Mouse (Mus musculus) limb, embryonic 15.5 days (tissue): ENCODE measurements around the gene Ubtf. TPM values are rescaled to one million over a fixed set of nuclear protein-coding genes. Genes with fewer than 3 reads are reported as not detected.
A peak's percentile ranks its signal among the peaks of the same experiment; 100 is the strongest.

Experiments
- ATAC-seq: fragments of 200-750 bp; cut with Nextera tagmentation; 2 replicates; pipeline ENCODE4 v1.8.0; 2017; ENCODE audit warnings: low read depth, moderate TSS enrichment; ENCODE audit not compliant: insufficient number of reproducible peaks, low FRiP score, low TSS enrichment
- H3K27ac ChIP-seq: fragments of 300-500 bp; sonication (generic); 2 replicates; pipeline ENCODE4 v1.5.1; 2015; ENCODE audit warnings: moderate library complexity, mild to moderate bottlenecking, inconsistent platforms
- H3K27me3 ChIP-seq: fragments of 300-500 bp; sonication (generic); 2 replicates; pipeline ENCODE4 v1.6.1; 2015; ENCODE audit warnings: inconsistent platforms
- H3K36me3 ChIP-seq: fragments of 300-500 bp; sonication (generic); 2 replicates; pipeline ENCODE4 v1.6.1; 2015; ENCODE audit warnings: inconsistent platforms
- H3K4me1 ChIP-seq: fragments of 300-500 bp; sonication (generic); 2 replicates; pipeline ENCODE4 v1.6.1; 2015; ENCODE audit warnings: inconsistent platforms
- H3K4me2 ChIP-seq: fragments of 300-500 bp; sonication (generic); 2 replicates; pipeline ENCODE4 v1.6.1; 2015; ENCODE audit warnings: mild to moderate bottlenecking, inconsistent platforms
- H3K4me3 ChIP-seq: fragments of 300-500 bp; sonication (generic); 2 replicates; pipeline ENCODE4 v1.5.1; 2015; ENCODE audit warnings: mild to moderate bottlenecking, inconsistent platforms
- H3K9ac ChIP-seq: fragments of 300-500 bp; sonication (generic); 2 replicates; pipeline ENCODE4 v1.6.1; 2015; ENCODE audit warnings: inconsistent platforms
- H3K9me3 ChIP-seq: fragments of 300-500 bp; sonication (generic); 2 replicates; pipeline ENCODE4 v1.6.1; 2016; ENCODE audit warnings: inconsistent platforms
- WGBS: fragments of 180-500 bp; shearing (Covaris S2); methylation state at CpG from one replicate; pipeline ENCODE4 v1.1.7; 2015; 5-methylcytosine and 5-hydroxymethylcytosine counted together
- polyA plus RNA-seq: library from polyadenylated mRNA; unstranded; fragments of >200 nt; fragmentation: Nextera tagmentation; extraction: Ambion mirVana; gene quantifications from 2 replicates; pipeline ENCODE4 v1.2.1, GENCODE M21; 2015

Ubtf gene
- polyA plus RNA-seq, 1 experiment from 2014 or later, result 85.7 TPM

DNA sequence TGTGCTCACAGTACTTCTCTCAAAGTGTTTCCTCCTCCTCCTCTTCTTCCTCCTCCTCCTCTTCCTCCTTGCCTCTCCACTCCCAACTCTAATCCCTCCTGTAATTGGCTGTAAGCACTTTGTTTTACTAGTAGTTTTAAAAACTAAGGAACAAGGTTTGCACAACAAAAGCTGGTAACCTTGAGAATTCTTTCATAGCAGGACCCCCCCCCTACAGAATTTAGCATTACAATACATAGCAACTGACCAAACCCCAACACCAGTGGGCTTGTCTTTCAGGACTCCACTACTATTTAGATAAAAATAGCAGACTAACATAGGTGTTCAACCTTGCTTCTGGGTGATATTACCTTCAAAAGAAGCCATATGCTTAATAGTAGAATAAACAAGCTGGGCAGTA, 10.0 kb upstream of the Ubtf start:
- H3K27ac ChIP-seq, result no peak overlapping the region
- no peaks in the 10 kb centered on the region for H3K36me3 ChIP-seq
- no peaks in the 10 kb centered on the region for H3K9me3 ChIP-seq
- no peaks in the 10 kb centered on the region for H3K27me3 ChIP-seq
- H3K4me3 ChIP-seq, result no peak overlapping the region
- no peaks in the 10 kb centered on the region for H3K4me1 ChIP-seq
- H3K9ac ChIP-seq, result no peak overlapping the region
- no peak overlapping the region for H3K4me2 ChIP-seq
- ATAC-seq, result no peak

DNA sequence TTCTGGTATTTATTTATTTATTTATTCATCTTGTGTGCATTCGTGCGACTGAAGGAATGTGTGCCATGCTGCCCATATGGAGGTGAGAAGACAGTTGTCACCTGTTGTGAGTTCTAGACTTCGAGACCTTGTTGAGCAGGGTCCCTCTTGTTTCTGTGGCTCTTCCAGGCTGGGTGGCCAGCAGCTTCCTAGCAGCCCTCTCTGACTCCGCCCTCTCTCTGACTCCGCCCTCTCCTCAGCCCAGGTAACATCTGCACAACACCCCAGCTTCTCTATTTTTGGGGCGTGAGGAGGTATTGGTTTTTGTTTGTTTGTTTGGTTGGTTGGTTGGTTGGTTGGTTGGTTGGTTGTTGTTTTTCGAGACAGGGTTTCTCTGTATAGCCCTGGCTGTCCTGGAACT, 8.3 kb upstream of the Ubtf start:
- Histone ChIP-seq H3K36me3 (no peaks in the 10 kb centered on the region), H3K27me3 (no peaks in the 10 kb centered on the region), H3K4me1 (no peaks in the 10 kb centered on the region), H3K9ac (no peak overlapping the region), H3K4me2 (no peak overlapping the region), H3K27ac (no peak overlapping the region), H3K9me3 (no peaks in the 10 kb centered on the region), H3K4me3 (no peak overlapping the region)
- WGBS, result 80% methylated on average over 7 of the region's 7 CpGs
- ATAC-seq, result no peak

DNA sequence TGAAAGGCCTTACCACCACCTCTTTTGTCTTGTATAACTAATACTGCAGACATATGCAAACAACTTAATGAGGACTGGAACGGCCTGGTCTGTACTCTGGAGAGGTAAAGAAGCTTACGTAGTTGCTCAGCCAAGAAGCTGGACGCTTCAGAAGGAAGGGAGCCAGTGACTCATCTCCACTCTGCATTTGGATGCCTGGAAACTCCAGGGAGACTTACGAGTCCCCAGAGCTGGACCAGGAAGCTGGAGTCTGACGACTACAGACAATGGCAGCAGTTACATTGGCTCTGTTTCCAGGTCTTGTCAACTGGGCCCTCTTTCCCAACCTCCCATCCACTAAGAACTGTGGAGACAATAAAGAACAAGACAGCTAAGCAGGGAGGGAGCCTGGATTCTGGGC, 7.7 kb upstream of the Ubtf start:
- Histone ChIP-seq H3K36me3 (no peaks in the 10 kb centered on the region), H3K9me3 (no peaks in the 10 kb centered on the region), H3K27me3 (no peaks in the 10 kb centered on the region), H3K9ac (no peak overlapping the region), H3K4me2 (no peak overlapping the region), H3K27ac (no peak overlapping the region), H3K4me1 (no peaks in the 10 kb centered on the region), H3K4me3 (no peak overlapping the region)
- 61% methylated on average over 5 of the region's 5 CpGs for WGBS
- no peak for ATAC-seq

DNA sequence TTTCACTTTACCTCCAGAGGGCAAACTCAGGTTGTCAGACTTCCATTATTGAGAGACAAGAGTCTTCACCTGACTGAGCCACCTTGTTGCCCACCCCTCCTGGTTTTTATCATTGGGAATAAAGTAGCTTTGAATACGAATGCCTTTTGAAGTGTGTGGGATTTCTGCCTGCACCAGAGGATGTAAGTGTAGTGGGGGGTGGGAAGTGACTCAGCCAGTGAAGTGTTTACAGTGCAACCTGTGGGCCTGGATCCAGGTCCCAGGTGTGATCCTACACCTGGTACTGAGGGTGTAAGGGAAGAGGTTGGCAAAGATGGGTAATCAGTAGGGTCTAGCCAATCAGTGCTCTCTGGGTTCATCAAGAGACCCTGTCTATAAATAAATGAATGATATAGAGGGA, 4.0 kb upstream of the Ubtf start:
- no peak overlapping the region for H3K9ac ChIP-seq
- WGBS, result 67% methylated on average over 1 of the region's 1 CpGs
- ATAC-seq, result no peak
- no peaks in the 10 kb centered on the region for H3K36me3 ChIP-seq
- no peak overlapping the region for H3K4me2 ChIP-seq
- H3K27ac ChIP-seq, result no peak overlapping the region
- no peaks in the 10 kb centered on the region for H3K9me3 ChIP-seq
- no peaks in the 10 kb centered on the region for H3K27me3 ChIP-seq
- H3K4me1 ChIP-seq, result peaks cover 8% of the 10 kb centered on the region
- H3K4me3 ChIP-seq, result no peak overlapping the region

DNA sequence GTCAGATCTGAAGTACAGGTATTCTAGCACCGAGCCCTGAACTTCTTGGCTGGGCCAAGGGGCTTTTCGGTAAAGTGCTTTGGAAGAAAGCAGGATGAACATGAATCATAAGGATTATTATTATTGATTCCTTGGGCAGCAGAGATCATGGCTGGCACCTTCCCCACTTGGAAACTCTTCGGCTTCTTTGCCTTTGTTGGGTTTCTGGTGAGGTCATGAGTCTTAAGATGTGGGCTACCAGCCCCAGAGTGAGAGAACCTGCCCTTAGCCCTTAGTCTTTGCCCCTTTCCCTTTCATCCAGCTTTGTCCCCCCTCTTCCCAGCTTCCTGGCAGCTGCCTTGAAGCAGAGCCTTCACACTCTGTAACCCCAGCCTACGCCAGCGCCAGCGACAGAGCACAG, 2.4 kb upstream of the Ubtf start:
- H3K4me1 ChIP-seq, result peaks cover 8% of the 10 kb centered on the region
- no peak overlapping the region for H3K4me3 ChIP-seq
- H3K4me2 ChIP-seq, result no peak overlapping the region
- H3K9me3 ChIP-seq, result no peaks in the 10 kb centered on the region
- H3K27me3 ChIP-seq, result no peaks in the 10 kb centered on the region
- no peaks in the 10 kb centered on the region for H3K36me3 ChIP-seq
- no peak overlapping the region for H3K9ac ChIP-seq
- 74% methylated on average over 6 of the region's 6 CpGs for WGBS
- ATAC-seq, result no peak
- H3K27ac ChIP-seq, result no peak overlapping the region

DNA sequence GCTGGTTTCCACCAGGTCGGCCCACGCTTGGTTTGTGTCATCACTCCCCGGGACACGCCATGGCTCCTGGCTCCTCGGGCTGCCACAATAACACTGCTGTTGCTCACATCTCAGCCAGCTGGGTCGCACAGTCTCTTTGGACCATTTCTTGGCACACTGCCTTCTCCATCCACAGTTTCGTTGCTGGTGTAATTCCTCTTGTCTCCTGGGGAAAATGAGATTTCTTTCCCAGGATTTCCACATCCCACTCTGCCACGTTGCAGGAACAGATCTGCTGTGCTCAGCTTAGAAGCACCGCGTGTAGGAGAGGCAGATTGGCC, 1.1 kb upstream of the Ubtf start:
- 12% methylated on average over 10 of the region's 10 CpGs for WGBS
- H3K4me3 ChIP-seq, result peak overlapping the region; percentile 99
- H3K9me3 ChIP-seq, result no peaks in the 10 kb centered on the region
- no peaks in the 10 kb centered on the region for H3K27me3 ChIP-seq
- peaks cover 17% of the 10 kb centered on the region for H3K4me1 ChIP-seq
- no peaks in the 10 kb centered on the region for H3K36me3 ChIP-seq
- ATAC-seq, result no peak
- H3K27ac ChIP-seq, result peak overlapping the region; percentile 99
- H3K4me2 ChIP-seq, result peak overlapping the region; percentile 73
- peak overlapping the region; percentile 37 for H3K9ac ChIP-seq

DNA sequence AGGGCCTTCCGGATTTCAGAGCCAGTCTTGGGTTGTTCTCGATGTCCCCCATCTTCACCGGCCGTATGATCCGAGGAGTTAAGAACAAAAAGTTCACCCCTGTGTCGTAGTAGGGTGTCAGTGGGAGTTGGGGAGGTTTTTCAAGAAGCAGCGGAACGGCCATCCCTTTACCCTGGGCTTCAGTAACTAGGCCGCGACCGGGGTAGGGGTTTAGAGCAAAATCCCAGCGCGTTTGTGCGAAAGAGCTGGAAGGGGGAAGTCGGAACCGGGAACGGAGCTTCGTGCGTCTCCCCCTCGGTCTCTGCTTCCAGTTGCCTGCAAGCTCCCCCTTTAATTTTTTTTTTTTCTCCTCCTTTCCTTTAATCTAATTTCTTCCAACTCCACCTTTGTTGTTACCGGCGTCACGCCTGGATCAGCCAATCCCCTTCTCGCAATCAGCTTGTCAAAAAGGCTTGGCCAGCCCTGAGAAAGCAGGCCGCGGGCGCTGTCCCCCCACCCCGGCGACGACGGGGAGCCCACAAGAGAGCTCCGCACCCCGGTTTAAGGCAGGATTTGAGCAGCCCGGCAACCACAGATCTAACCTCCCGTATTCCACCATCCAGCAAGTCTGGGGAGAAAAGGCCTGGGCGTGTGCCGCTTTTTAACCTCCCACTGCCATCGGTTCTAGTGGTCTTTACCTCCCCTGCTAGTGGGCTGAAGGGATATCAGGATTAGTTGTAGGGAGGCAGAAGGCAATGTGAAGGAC, 571 bp upstream of the Ubtf start:
- ATAC-seq, result no peak
- no peaks in the 10 kb centered on the region for H3K27me3 ChIP-seq

DNA sequence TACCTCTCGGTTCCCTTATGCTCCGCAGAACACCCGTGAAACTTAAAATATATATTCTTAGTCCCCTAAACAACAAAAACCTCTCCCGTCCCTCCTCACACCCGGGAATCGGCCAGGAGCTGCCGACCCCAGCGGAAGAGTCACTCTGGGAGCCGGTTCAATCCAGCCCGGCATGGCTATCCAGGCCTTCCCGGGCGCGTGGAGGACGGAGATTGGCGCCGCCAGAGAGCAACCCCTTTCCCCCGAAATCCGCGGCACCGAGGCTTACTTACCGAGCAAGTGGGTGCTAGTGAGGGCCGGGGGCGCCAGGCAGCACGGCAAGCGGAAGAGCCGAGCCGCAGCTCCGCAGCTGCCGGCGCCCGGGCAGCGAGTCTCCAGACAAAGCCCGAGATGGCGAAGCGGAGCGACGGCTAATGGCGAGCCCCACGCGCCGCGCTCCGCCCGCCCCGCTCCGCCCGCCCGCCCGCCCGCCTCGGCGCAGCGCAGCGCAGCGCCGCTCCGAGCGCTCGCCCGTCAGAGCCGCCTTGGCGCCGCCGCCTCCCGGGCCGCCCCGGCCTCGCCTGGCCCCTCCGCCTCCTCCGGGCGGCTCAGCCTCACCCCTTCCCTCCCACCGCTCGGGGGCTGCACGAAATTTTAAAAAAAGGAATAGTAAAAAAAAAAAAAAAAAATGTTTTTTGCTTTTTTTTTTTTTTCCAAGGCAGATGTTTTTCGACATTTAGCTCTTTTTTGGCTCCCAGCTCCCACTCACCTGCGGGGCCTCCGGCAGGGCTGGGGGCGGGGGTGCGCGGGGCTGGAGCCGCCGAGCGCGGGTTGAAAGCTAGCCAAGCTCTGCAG, 749 bp downstream of the Ubtf start:
- Histone ChIP-seq H3K9me3 (no peaks in the 10 kb centered on the region), H3K4me3 (peak overlapping the region; percentile 99), H3K27ac (peak overlapping the region; percentile 99), H3K36me3 (peaks cover 18% of the 10 kb centered on the region), H3K4me1 (peaks cover 25% of the 10 kb centered on the region), H3K27me3 (no peaks in the 10 kb centered on the region), H3K4me2 (peak overlapping the region; percentile 73), H3K9ac (peak overlapping the region; percentile 99)
- WGBS, result under 1% methylated on average over 56 of the region's 84 CpGs
- no peak for ATAC-seq

More for the DNA sequence above, 571 bp upstream of the Ubtf start:
- under 1% methylated on average over 38 of the region's 38 CpGs for WGBS
- peak overlapping the region; percentile 99 for H3K27ac ChIP-seq
- H3K36me3 ChIP-seq, result peaks cover 5% of the 10 kb centered on the region
- peak overlapping the region; percentile 99 for H3K4me3 ChIP-seq
- peak overlapping the region; percentile 99 for H3K9ac ChIP-seq
- peaks cover 23% of the 10 kb centered on the region for H3K4me1 ChIP-seq
- H3K9me3 ChIP-seq, result no peaks in the 10 kb centered on the region
- peak overlapping the region; percentile 73 for H3K4me2 ChIP-seq

DNA sequence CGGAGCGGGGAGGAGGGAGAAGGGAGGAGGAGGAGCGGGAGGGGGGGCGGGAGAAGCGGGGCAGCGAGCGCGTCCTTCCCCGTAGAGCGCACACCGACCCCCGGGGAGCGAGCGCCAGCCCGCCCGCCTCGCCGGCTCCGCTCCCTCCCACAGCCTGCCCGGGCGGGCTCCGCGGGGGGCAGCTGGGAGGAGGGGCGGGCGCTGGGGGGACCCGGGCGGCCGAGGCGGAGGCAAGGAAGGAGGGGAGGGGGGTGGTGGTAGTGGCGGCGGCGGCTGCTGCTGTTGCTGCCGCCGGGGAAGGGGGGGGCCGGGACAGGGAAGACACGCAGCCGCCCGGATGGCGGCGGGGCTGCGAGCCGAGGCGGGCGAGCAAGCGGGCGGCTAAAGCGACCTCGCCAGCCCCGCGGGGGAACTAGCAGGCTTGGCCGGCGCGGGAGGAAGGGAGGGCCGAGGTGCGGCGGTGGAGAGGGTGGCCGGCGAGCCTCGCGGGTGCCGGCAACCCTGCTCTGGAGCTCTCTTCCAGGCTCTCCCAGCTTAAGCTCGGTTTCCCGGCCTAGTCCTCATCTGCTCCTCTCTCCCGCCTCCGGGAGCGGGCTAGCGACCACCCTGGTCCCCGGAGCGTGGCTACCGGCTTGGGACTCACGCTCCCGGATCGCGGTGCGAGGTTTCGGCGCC, 1.5 kb downstream of the Ubtf start:
- Histone ChIP-seq H3K4me3 (peak overlapping the region; percentile 99), H3K27ac (peak overlapping the region; percentile 99), H3K4me1 (peaks cover 25% of the 10 kb centered on the region), H3K27me3 (no peaks in the 10 kb centered on the region), H3K36me3 (peaks cover 25% of the 10 kb centered on the region), H3K4me2 (peak overlapping the region; percentile 73), H3K9ac (peak overlapping the region; percentile 99), H3K9me3 (no peaks in the 10 kb centered on the region)
- WGBS, result under 1% methylated on average over 27 of the region's 77 CpGs
- peak; percentile 72 for ATAC-seq

DNA sequence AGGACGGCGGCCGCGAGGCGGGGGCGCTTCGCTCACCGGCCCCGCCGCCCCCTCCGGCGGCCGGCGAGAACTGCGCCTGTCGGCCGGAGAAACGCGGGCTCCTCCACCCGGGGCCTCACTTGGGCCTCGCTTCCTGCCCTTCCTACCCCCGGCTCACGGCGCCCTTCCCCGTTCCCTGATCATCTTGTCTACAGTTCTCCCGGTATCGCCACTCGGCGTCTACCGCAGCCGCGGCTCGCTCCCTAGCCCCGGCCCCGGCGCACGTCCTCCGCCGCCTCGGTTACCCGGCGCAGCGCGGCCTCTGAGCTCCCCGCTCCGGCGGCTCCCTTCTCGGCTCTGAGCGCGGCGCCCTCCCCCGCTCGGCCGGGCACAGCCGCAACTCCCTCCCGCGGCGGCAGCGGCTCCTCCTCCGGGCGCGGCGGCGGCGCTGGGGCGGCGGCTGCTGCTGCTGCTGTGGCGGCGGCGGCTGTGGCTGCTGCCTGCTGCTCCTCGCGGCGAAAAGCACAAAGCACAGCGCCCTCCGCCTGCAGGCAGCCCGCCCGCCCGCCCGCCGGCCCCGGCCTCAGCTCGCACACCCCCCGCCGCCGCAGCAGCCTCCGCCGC, 2.1 kb downstream of the Ubtf start:
- H3K36me3 ChIP-seq, result peaks cover 32% of the 10 kb centered on the region
- no peaks in the 10 kb centered on the region for H3K9me3 ChIP-seq
- WGBS, result 0% methylated on average over 53 of the region's 87 CpGs
- peak overlapping the region; percentile 99 for H3K4me3 ChIP-seq
- H3K4me1 ChIP-seq, result peaks cover 25% of the 10 kb centered on the region
- peak overlapping the region; percentile 99 for H3K27ac ChIP-seq
- peak overlapping the region; percentile 99 for H3K9ac ChIP-seq
- no peaks in the 10 kb centered on the region for H3K27me3 ChIP-seq
- ATAC-seq, result no peak
- peak overlapping the region; percentile 73 for H3K4me2 ChIP-seq

DNA sequence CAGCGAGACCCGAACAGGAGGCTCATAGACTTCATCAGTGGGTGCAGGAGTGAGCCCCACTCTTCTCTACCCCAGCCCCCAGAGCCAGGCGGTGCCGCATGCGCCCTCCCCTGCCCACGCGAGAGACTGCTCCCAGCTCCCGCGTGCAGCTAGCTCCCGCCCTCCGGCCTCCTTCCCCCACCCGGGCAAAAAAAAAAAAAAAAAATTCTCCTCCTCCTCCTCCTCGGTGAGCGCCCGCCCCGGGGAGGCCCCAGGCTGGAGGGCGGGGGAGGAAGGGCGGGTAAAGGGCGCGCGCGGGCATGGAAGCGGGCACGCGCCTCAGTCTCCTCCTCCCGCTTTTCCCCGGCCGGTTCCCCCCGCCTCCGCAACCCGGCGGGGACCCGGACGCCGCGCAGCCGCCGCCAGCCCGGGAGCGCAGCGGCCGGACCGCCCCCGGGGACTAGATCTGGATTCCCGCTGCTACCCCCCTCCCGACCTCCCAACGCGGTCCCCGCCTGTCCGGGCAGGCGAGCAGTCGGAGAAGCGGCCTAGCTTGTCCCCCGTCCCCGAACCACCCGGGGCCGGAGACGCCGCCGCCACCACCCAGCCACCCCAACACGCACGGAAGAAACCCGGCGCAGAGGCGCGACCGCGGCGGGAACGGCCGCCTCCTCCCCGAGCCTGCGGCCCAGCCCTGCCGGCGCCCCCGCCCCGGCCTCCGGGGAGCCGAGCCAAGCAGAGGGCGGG, 2.8 kb downstream of the Ubtf start:
- Histone ChIP-seq H3K27me3 (no peaks in the 10 kb centered on the region), H3K9ac (peak overlapping the region; percentile 99), H3K27ac (peak overlapping the region; percentile 99), H3K9me3 (no peaks in the 10 kb centered on the region), H3K4me3 (peak overlapping the region; percentile 99), H3K4me2 (peak overlapping the region; percentile 73), H3K4me1 (peaks cover 25% of the 10 kb centered on the region), H3K36me3 (peaks cover 38% of the 10 kb centered on the region)
- WGBS, result 1% methylated on average over 67 of the region's 80 CpGs
- 0 out of 2 replicates have a peak, but pooled peaks have one; percentile 22 for ATAC-seq
